Mouse (Mus musculus): ENCODE results near the gene Reln.

Reln gene

DNA sequence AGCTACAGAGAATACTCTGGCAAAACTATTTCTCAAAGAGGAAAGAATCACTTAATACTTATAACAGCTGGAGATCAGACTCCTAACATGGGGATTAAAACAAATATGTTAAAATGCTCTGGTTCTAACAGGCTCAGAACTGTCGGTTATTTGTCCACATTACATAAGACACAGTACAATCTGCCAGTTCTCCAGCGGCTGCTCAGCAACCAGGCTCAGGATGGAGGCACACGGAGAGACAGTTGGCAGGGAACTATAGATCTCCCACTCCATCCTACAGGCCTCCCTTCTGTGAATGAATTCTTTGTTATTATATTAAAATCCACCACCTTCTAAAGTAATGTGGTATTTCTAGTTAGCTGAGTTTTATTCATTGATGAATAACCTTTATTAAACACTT is 37.4 kb downstream of the Reln start:
- no peak for DNase-seq

DNA sequence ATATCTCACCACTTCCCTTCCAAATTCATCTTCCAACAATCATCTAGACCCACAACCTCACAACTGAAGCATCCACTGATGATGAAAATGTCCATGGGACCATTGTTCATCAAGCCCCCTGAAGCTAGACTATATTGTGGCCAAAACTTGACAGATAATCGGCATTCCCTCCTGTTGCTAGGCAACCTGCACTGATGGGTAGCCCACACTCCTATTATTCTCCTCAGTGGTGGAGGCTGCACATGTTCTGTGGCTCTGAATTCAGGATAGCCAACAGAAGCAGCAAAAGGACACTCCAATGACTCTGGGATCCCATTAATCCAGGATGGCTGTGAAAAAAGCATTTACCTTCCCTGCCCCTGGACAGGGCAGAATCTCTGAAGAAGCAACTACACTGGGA is 40.8 kb downstream of the Reln start:
- DNase-seq: no peak

DNA sequence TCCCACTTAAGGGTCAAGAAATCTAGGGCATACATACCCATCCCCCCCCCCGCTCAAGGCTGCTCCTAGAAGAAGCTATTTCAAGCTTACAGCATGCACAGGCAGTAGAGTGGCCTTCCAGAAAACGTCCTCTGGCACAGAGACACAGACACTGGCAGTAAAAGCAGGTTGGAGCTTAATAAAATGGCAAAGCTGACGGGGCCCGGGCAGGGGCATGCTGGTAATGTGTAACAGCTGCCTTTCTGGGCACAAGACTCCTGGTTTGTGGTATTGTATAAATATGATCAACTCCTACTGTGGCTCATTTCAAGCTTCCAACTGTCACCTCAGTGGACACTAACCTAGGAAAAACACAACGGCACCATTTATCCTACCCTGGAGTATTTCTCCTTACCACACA is 42.2 kb downstream of the Reln start:
- no peak for DNase-seq

DNA sequence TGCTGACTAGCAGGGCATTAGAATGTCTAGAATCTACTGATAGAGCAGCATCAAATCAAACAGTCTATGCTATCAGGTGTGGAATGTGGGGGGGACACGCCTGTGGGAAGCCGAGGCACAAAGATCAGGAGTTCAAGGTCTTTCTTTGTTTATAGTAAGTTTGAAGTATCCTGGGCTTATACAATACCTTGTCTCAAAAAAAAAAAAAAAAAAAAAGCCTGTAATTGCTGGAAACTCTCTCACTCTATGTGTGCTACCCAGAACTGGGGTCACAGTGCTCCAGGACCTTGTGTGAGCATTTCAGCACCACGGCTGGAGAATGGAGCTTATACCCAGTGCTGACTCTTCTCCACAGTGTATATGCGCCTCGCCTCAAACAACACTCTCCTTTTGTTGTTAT is 43.7 kb downstream of the Reln start:
- no peak for DNase-seq

DNA sequence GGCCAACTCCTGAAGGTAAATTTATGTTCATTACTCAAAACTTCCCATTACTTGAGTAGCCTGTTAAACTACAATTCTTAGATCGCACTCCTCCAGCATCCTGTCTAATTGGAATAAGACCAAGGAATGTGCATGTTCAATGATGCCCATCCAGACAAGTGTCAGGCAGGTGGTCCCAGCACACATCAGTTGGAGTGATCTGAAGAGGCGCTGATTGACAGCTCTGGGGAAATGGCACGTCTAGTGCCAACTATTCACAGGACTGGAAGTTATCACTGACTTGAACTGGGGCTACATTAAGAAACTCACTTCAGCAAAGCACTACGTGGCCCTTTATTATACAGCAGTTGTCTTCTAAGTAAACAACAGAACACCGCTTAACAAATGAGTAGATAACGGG is 44.5 kb downstream of the Reln start:
- DNase-seq: no peak

DNA sequence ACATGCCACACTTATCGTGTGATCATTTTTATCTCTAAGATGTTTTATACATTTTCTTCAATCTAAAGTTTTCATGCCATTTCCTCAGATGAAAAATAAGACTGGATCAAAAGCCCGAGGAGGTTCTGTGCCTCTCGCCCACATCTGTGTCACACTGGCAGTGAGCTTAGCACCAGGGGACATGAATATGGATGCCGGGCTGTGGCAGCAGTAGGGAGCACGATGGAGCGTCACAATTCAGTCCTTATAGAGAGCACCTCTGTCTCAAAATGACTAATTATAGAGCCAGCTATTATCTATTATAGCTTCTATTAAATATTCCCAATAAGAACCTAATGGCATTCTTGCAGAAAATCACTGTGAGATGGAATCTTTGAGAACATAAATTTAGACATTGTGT is 49.3 kb downstream of the Reln start:
- no peak for DNase-seq

DNA sequence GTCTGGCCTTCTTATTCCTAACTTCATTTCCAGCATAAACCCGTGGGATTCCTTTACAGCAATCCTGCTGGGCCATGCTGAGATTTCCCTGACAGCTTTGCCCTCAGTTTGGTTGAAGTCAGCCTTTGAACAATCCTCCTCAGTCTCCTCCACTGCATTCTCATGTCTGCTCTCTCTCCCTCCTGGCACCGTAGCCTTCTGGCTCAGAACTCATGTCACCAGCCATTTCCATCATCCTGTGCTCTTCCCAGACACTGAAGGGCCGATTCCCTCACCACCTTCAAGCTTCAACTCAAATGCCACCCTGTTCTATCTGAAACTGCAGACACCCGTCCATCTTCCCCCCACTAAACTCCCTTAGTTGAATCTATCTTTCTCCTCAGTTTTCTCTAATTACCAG is 53.1 kb downstream of the Reln start:
- DNase-seq: no peak

DNA sequence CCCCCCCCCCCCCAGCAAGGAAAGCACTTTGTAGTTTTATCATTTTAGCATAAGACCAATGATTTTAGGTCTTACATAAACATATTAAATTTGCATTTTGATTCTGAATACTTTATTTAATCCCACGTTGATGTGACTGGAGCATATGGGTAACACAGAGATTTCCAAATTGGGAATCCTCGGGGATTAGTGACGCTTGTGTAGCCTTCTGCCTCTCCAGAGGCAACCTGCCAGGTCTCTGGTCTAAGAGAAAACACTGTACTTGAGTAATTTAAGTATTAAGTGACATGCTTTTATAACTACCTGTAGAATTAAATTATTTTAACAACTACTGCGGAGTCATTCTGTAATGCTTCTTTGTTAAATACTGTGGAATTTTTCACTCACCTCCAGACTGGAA is 59.1 kb downstream of the Reln start:
- DNase-seq: no peak

DNA sequence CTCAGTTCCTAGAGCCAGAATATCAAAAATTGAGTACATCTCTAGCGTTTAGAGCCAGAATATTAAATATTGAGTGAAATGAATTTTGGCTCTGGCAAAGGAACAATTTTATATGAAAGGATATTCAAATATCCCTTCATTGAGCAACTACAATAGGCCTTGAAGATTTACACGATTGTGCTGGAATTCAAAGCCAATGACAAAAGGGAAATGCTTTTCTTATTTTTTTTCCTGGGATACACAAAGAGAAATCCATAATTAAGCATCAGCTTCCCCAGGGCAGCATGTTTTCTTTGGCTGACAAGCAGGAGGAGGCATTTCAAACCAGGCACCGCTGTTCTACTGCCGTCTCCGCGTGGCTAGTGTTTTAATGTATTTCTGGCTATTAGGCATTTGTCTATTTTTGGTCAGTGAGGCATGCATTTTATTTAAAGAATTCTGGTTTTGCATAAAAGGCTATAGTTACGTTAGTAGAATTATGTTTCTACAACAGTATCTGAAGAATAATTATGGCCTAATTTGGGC is 62.3 kb downstream of the Reln start:
- no peak for DNase-seq

DNA sequence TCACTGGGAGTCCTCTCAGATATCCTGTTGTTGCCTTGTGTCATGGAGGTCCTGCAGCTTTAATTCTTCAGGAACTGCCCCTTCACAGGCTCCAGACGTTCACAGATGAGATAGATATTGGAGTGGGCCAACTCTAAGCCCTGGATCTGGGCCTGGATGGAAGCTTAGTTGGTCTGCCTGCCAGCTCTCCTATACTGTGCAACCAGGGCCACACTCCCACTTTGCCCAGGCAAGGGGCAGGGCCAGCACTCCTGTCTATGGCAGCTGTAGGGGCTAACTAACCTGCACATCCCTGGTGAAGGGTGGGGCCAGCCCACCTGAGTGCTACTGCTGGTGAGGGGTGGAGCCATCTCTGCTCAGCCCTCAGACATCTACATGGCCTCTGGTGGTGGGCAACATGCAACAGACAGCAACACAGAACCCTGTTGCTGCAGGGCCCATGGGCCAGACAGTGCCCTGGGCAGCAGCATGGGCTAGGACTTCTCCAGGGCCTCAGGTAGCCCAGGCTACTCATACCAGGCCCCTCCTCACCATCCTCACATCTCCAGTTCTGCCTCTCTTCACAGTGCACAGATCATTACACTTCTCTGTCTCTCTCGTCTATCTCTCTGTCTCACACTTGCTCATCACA is 63.9 kb downstream of the Reln start:
- no peak for DNase-seq

DNA sequence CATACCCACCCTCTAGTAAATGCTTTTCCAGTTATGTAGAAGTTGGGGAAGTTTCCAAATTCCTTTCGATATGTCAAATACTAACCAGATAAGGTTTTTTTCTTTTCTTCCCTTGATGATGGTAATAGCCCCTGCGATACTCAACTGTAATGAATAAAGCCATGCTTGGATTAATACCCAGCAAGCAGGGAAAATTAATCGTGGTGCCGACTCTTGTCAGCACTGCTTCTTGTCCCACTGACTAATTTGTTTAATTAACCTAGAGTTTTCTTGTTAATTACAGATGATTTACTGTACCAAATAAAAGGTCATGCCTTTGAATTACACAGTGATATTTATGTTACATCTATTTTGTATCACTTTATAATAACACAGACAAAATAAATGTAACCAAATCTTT is 65.3 kb downstream of the Reln start:
- no peak for DNase-seq

DNA sequence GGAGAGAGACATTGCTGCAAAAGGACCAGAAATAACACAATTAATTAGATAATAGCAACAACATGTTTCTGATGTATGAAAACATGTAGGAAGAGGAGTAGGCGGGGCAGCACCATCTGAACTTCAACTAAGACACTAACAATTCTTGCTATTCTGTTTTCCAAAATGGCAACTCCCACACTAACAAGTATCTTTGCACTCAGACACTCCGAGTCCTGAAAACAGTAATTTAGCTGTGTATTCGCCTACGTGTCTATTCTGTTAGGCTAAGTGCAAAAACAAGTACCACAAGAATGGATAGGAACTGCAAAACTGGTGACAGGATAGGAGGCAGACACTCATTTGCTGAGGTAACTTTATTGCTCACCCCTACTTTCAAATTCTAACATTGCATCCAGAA is 70.4 kb downstream of the Reln start:
- DNase-seq: no peak

DNA sequence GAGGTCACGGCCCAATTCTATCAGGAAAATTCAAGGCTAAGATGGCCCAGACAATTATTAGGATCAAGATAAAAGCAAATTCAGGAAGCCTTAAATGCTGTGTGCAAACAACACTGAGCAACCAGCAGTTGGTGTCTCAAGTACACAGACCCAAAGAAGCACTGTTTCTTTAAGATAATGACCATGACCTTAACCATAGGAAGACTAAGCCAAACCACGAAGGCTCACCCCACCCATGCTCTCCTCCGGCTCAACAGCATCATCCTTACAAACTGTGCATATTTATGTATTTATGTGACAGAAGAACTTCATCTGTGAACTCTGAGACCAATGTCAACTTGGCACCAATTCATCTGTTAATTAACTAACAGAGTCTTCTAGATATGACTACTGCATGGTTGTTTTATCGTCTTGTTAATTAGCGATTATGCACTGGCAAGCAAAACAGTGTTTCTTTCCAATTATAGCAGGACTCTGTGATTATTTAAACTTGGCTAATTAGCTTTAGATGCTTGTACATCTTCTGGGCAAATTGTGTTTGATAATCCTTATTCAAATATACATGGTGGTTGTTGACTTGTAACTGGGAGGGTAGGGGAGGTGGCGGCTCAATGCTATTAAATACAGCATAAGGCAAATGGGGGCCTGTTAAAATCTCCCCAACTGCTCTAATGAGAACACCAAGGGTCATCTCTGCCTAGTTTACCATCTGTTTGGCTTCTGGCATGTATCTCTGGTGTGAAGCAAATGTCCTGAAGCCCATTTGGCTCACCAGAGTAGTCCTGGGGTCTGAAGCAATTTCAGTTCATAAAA is 77.8 kb downstream of the Reln start:
- no peak for DNase-seq

DNA sequence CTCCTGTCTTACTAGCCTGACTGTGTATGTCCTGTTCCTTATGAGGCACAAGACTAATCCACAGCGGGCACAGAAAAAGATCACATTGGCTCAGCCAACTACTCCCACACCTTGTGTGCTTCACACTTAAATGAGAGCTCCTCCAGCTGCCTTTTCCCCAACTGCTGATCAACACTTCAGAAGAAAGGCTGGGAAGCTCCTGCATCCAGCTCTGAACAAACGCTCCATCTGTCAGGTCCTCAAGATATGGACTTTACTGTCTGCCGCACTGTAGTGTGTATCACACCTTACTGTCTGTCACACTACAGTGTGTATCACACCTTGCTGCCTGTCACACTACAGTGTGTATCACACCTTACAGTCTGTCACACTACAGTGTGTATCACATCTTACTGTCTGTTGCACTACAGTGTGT is 82.1 kb downstream of the Reln start:
- DNase-seq: no peak

DNA sequence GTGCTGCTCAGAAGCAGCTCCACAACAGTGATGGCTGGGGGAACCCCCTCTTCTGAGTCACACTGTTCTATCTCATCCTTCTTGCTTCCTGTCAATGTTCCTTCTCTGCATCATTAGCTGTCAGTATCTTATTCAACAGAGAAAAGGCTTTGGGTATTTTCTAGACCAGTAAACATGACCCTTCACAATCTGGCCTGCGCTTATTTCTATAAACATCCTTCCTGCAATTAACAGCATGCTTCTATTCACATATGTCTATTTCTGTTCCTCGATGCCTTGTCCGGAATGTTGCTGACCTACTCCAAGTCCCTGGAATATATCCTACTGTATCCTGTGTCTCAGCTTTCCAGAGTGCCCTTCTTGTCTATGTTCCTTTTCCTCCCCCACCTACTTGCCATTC is 89.2 kb downstream of the Reln start:
- DNase-seq: no peak

DNA sequence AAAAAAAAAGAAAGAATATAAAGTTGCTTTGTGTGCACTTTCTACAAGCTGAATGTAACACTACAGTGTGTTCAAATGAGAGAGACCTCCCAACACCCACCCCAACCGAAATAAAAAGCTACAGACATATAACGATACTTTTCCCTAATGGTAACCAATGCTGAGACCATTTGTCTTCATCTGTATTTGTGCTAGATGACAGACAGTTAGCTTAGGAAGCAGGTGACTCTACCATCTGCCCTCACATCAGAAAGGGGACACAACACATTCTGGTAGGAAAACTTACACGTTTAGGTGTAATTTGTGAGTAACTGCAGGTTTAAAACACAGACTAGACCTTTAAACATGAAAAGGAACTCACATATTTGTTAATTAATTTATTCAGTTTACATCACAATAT is 90.6 kb downstream of the Reln start:
- DNase-seq: no peak

DNA sequence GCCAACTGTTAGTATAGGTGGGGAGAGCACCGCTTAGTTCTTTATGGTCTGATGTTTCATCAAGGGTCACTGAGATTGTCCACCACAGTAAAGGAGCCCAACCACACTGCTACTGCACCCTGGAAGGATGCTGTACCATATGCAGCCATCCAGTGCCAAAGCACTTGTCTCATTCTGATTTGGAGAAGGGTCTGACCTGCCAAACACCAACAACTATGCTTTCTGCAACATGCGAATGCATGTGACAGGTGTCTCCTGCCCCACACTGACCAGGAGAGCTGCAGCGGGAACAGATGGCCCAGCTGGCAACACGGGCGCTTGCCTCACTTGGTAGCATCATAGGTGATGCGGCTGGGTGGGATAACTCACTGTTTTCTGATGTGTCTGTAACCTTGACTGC is 91.2 kb downstream of the Reln start:
- DNase-seq: no peak

DNA sequence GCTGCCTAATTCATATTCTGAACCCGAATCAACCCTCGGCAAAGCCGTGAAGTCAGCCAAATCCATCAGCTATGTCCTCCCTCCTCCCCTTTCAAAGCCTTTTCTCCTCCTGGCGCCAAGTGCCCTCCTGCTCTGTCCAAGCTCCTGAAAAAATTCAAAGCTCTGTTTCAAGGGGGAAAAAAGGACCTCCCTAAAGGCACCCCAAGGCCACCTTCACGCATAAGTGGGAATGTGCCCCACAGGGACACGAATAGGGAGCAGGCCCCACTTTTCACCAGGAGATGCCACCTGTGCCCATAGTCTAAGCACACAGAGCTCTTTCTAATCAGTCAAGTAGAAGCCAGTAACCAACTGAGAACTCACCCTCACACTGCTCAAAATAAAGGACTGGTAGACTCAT is 96.7 kb downstream of the Reln start:
- DNase-seq: no peak

DNA sequence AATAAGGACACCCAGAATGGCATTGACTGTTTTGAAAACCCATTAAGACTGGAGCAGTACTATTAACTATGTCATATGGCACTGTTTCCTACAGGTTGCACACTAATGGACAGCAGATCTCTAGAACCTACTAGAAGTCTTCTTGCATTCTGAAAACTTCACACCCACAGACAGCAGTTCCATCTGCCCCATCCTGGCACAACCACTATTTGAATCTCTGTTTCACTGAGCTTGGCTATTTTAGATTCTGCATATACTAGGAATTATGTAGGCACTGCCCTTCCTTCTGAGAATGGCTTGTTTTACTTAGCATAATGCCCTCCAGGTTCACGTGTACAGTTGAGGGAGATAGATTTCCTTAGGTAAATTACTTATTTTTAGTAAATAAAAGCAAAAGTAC is 99.4 kb downstream of the Reln start:
- no peak for DNase-seq

DNA sequence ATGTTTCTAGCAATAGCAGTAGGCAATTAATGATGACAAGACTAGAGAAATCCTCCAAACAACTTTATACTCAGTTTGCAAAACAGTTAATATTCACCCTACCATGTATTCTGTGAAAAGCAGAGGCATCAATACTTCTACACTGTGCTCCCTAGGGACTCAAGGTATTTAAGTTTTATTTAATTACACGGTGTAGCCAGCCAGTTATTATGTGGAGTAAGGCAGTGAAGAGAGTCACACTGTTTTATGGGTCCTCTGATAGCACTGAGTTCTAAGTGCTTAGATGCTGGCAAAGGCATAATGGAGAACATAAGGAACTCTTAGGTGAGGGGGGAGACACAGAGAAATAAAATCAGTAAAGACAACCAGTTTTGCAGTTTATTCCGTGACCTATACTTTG is 101.0 kb downstream of the Reln start:
- no peak for DNase-seq

DNA sequence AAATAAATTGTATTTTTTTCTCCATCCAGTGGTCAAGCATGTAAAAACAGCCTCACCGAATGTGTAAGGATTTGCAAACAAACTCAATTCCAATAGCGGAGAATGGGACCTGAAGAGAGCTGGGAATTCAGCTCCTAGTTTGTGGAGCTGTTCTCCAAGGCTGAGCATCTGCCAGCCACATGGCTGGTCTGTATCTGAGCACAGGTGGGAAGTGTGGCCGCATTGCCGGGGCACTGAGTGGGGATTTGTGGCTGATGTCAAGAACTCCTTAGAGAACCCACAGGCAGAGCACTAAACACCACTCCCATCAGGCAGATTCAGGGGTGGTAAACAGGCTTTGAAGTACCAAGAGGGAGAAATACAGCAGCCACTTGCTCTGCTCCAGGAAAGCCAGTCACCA is 102.9 kb downstream of the Reln start:
- DNase-seq: no peak

DNA sequence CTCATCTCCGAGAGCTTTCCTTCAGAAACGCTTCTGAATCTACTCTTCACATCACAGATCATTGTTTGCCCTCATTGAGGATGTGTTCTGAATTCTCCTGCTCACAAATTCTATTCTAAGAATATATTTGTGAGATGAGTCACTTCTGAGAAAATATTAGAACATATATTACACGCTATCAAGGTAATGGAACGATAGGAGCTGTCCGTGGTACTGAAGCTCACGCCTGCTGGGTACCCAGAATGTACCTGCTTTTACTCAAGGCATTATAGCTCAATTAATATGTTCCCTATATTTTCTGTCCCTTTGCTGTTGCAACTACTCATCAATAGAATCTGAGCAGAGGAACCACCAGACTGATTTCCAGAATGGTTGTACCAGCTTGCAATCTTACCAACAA is 107.7 kb downstream of the Reln start:
- peak; percentile 14 for DNase-seq

DNA sequence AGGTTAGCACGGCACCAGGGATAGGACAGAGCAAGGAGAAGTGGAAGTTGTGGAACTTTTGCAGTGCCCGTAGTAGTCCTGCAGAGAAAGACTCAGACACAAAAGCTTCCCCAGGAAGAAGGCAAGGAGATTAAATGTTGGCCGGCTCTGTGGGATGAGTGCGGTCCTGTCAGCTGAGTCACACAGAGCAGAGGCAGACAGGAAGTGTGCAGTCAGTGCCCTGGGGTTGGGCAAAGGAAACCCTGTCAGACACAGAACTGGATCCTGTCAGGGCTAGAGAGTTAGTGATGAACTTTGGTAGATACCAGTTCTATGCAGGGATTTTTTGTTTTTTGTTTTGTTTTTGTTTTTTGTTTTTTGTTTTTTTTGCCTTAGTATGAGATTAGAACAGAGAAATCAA is 120.0 kb downstream of the Reln start:
- no peak for DNase-seq

DNA sequence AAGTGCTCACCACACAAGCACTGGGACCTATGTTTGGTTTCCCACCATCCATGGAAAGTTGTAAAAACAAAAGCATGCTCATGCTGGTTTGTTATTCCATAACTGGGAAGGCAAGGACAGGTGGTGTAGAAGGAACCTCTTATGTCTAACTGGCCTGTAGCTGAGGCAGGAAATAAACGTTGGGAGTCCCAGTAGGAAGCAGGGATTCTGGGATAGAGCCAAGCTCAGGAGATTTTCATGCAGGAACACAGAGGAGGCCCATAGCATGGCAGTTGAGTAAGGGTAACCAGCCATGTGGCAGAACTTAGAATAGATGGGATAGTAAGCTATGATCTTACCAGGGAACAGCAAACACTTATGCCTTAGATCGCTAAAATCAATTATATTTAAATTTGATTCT is 120.6 kb downstream of the Reln start:
- no peak for DNase-seq
